Comparison of ENCODE assay signal across 26 mouse cellular contexts in genomic region chr2:90670343-90670742, GRCm38 (mm10). TPM values are rescaled to one million over a fixed set of nuclear protein-coding genes. Genes with fewer than 3 reads are reported as not detected.
DNase-seq lines count a peak whose midpoint lies in the region; ATAC-seq and TF ChIP-seq lines count a peak whose summit lies in the region.
"Had no signal": no experiment of that assay in that cellular context is flagged by ENCODE, and none has a peak within 500 bp of the region (broad histone marks: within the 10 kb centered on the region; RNA-seq: fewer than 3 reads in every experiment).

No protein-coding gene starts in this region.

- H3K27ac ChIP-seq in spleen, adult 2 months (ENCODE audit: insufficient read depth, low read length) = 0 out of 2 replicates have a peak overlapping the region, but pooled peaks have one; percentile 18
- no peak overlapping the region for H3K27ac ChIP-seq in lung, postnatal 0 days (ENCODE audit: low read length)
- no peak overlapping the region for H3K27ac ChIP-seq in liver, embryonic 11.5 days (ENCODE audit: low read depth, low read length)
- H3K27ac ChIP-seq in intestine, postnatal 0 days (ENCODE audit: low read depth, low read length) = no peak overlapping the region
- H3K27ac ChIP-seq: forebrain, embryonic 10.5 days; forebrain, embryonic 13.5 days; heart, embryonic 15.5 days; hindbrain, embryonic 10.5 days; hindbrain, embryonic 13.5 days had no signal

- H3K27me3 ChIP-seq in spleen, adult 2 months (ENCODE audit: control insufficient read depth, insufficient read depth, low read length) = no peaks in the 10 kb centered on the region
- no peaks in the 10 kb centered on the region for H3K27me3 ChIP-seq in lung, postnatal 0 days (replicated peaks; ENCODE audit: insufficient read depth, low read length)
- H3K27me3 ChIP-seq in liver, embryonic 11.5 days (replicated peaks; ENCODE audit: control insufficient read depth, insufficient read depth, low read length) = no peaks in the 10 kb centered on the region
- H3K27me3 ChIP-seq in intestine, postnatal 0 days (replicated peaks; ENCODE audit: control insufficient read depth, insufficient read depth, low read length) = no peaks in the 10 kb centered on the region
- H3K27me3 ChIP-seq: forebrain, embryonic 13.5 days; heart, embryonic 12.5 days; heart, embryonic 15.5 days; hindbrain, embryonic 13.5 days had no signal

- 81% methylated on average over 6 of the region's 6 CpGs for WGBS in spleen, adult 2 months
- 48% methylated on average over 6 of the region's 6 CpGs for WGBS in lung, postnatal 0 days
- 87% methylated on average over 6 of the region's 6 CpGs for WGBS in liver, embryonic 11.5 days
- 82% methylated on average over 6 of the region's 6 CpGs for WGBS in intestine, postnatal 0 days

- peak; percentile 83 for TF ChIP-seq EP300 in lung, postnatal 0 days (IDR thresholded peaks at IDR 0.05)

- DNase-seq in spleen, adult 2 months (ENCODE audit: low read depth in 1 of 2, low spot score in 2 of 2) = no peak
- no peak for DNase-seq in spleen, postnatal 36 days (ENCODE audit: low spot score in 2 of 2)
- DNase-seq in lung, postnatal 0 days (ENCODE audit: low spot score) = peak; percentile 62
- peak; percentile 79 for DNase-seq in lung, postnatal 25 days (ENCODE audit: low spot score)
- no peak for DNase-seq in liver, embryonic 11.5 days (ENCODE audit: low spot score)
- DNase-seq in kidney, postnatal 4 days = no peak
- DNase-seq: adrenal gland, adult 8-10 months; adrenal gland, postnatal 25 days; cerebellum, adult 11-12 months; cerebellum, adult 8-10 months; cerebellum, postnatal 10 days; gastrocnemius, postnatal 10 days; gastrocnemius, postnatal 36 days; heart, postnatal 10 days; heart, postnatal 36 days had no signal

- TF ChIP-seq POLR2A in spleen, adult 2 months (IDR thresholded peaks at IDR 0.05; ENCODE audit: low read depth, low read length) = no peak

- H3K4me3 ChIP-seq in spleen, adult 2 months (ENCODE audit: extremely low read depth, insufficient read depth, insufficient read length) = no peak overlapping the region
- no peak overlapping the region for H3K4me3 ChIP-seq in lung, postnatal 0 days (ENCODE audit: low read depth, low read length)
- no peak overlapping the region for H3K4me3 ChIP-seq in liver, embryonic 11.5 days (ENCODE audit: low read depth, low read length)
- H3K4me3 ChIP-seq in intestine, postnatal 0 days (ENCODE audit: low read depth, low read length) = no peak overlapping the region
- H3K4me3 ChIP-seq: forebrain, embryonic 10.5 days; forebrain, embryonic 13.5 days; heart, embryonic 12.5 days; heart, embryonic 15.5 days; hindbrain, embryonic 10.5 days; hindbrain, embryonic 13.5 days had no signal

- no peaks in the 10 kb centered on the region for H3K9me3 ChIP-seq in lung, postnatal 0 days (ENCODE audit: low read length)
- 0 out of 2 replicates have a peak, but pooled peaks cover 2% of the 10 kb centered on the region for H3K9me3 ChIP-seq in liver, embryonic 11.5 days (ENCODE audit: control insufficient read depth, low read length)
- no peaks in the 10 kb centered on the region for H3K9me3 ChIP-seq in intestine, postnatal 0 days (ENCODE audit: control insufficient read depth)
- H3K9me3 ChIP-seq: forebrain, embryonic 13.5 days; hindbrain, embryonic 10.5 days; hindbrain, embryonic 13.5 days had no signal

- peak; percentile 78 for ATAC-seq in lung, postnatal 0 days
- ATAC-seq in liver, embryonic 11.5 days (replicated peaks; ENCODE audit: low FRiP score) = no peak
- ATAC-seq in intestine, postnatal 0 days = no peak
- ATAC-seq: activated CD4-positive, CD25-positive, alpha-beta regulatory T cell, adult 4 months; CD4-positive, CD25-positive, alpha-beta regulatory T cell, adult 4 months; forebrain, embryonic 13.5 days; forebrain, embryonic 16.5 days; hindbrain, embryonic 16.5 days had no signal

- peaks cover 15% of the 10 kb centered on the region for H3K4me1 ChIP-seq in spleen, adult 2 months (ENCODE audit: control insufficient read depth, insufficient read depth, insufficient read length)
- no peaks in the 10 kb centered on the region for H3K4me1 ChIP-seq in lung, postnatal 0 days (ENCODE audit: insufficient read depth, low read depth, low read length)
- H3K4me1 ChIP-seq in liver, embryonic 11.5 days (replicated peaks; ENCODE audit: control insufficient read depth, insufficient read depth, low read length) = peaks cover 19% of the 10 kb centered on the region
- no peaks in the 10 kb centered on the region for H3K4me1 ChIP-seq in intestine, postnatal 0 days (replicated peaks; ENCODE audit: control insufficient read depth, insufficient read depth, low read length)
- H3K4me1 ChIP-seq: hindbrain, embryonic 13.5 days had no signal

- H3K4me2 ChIP-seq in lung, postnatal 0 days (replicated peaks; ENCODE audit: low read depth, low read length) = no peak overlapping the region
- no peak overlapping the region for H3K4me2 ChIP-seq in liver, embryonic 11.5 days
- no peak overlapping the region for H3K4me2 ChIP-seq in intestine, postnatal 0 days (replicated peaks; ENCODE audit: low read depth)
- H3K4me2 ChIP-seq: forebrain, embryonic 13.5 days; heart, embryonic 12.5 days; heart, embryonic 15.5 days; hindbrain, embryonic 13.5 days had no signal

- no peak overlapping the region for H3K9ac ChIP-seq in lung, postnatal 0 days (replicated peaks; ENCODE audit: low read depth)
- H3K9ac ChIP-seq in liver, embryonic 11.5 days (ENCODE audit: low read depth, low read length) = no peak overlapping the region
- no peak overlapping the region for H3K9ac ChIP-seq in intestine, postnatal 0 days (ENCODE audit: low read depth, low read length)
- H3K9ac ChIP-seq: forebrain, embryonic 13.5 days; heart, embryonic 12.5 days; heart, embryonic 15.5 days; hindbrain, embryonic 13.5 days had no signal

- TF ChIP-seq CTCF in spleen, adult 2 months (IDR thresholded peaks at IDR 0.05; ENCODE audit: extremely low read depth, insufficient read depth, insufficient read length, insufficient replicate concordance) = no peak
- no peak for TF ChIP-seq CTCF in lung, postnatal 0 days (IDR thresholded peaks at IDR 0.05)
- no peak for TF ChIP-seq CTCF in intestine, postnatal 0 days (IDR thresholded peaks at IDR 0.05; ENCODE audit: low read depth)

- H3K36me3 ChIP-seq in spleen, adult 2 months (ENCODE audit: control insufficient read depth, insufficient read depth, low read length) = no peaks in the 10 kb centered on the region
- H3K36me3 ChIP-seq in lung, postnatal 0 days (ENCODE audit: insufficient read depth, low read length) = no peaks in the 10 kb centered on the region
- H3K36me3 ChIP-seq in liver, embryonic 11.5 days (ENCODE audit: control insufficient read depth, insufficient read depth, low read length) = no peaks in the 10 kb centered on the region
- no peaks in the 10 kb centered on the region for H3K36me3 ChIP-seq in intestine, postnatal 0 days (ENCODE audit: control insufficient read depth, insufficient read depth)
- H3K36me3 ChIP-seq: forebrain, embryonic 10.5 days; heart, embryonic 12.5 days; heart, embryonic 15.5 days; hindbrain, embryonic 10.5 days; hindbrain, embryonic 13.5 days had no signal

RNA-seq across cellular contexts. Expression of gene Nup160, which starts 6.7 kb away (rescaled TPM):
- polyA plus RNA-seq in spleen, adult 2 months (2012; rRNA removed) = 10.3 and 11.5 TPM in 2 replicates
- polyA plus RNA-seq in lung, postnatal 0 days (2015; fragmentation: Nextera tagmentation; extraction: Ambion mirVana) = 11.1 and 12.4 TPM in 2 replicates
- 83.8 and 88.0 TPM in 2 replicates for polyA plus RNA-seq in liver, embryonic 11.5 days (2014; fragmentation: Nextera tagmentation; extraction: Ambion mirVana)
- 8.9 and 9.7 TPM in 2 replicates for polyA plus RNA-seq in intestine, postnatal 0 days (2015; fragmentation: Nextera tagmentation; extraction: Ambion mirVana)

Comparison
In these comparisons a context has a peak if more than half of its experiments do, and no peak if none do; other contexts are left out.
1. DNase-seq: peak in lung, postnatal 0 days (single experiment) and lung, postnatal 25 days (single experiment); none in spleen, adult 2 months (0 of 2), spleen, postnatal 36 days (0 of 2), liver, embryonic 11.5 days (single experiment) and kidney, postnatal 4 days (0 of 2).